Mouse (Mus musculus) erythroblast, embryonic 14.5 days (primary cell): ENCODE results near the gene Gm17651.

Source experiments
- GATA1 ChIP-seq: IDR thresholded peaks from 2 replicates; pipeline ENCODE4 v1.6.1; 2012; ENCODE audit warnings: low read length, inconsistent platforms, mixed read lengths
- TAL1 ChIP-seq: IDR thresholded peaks from 3 replicates; pipeline ENCODE4 v1.6.1; 2012; ENCODE audit warnings: low read length, inconsistent platforms, mixed read lengths

- TF ChIP-seq GATA1 (no peak), TAL1 (no peak)
These were observed 49.9 kb downstream of the Gm17651 start for GRCm38 (mm10) chr3:97624611-97625010.
